Mouse (Mus musculus): ENCODE results near the gene Pcsk7. TPM values are rescaled to one million over a fixed set of nuclear protein-coding genes. Genes with fewer than 3 reads are reported as not detected.

Pcsk7 gene
- total and polyA plus RNA-seq, 3 experiments, result 12.7 to 14.3 TPM; not detected in 1

DNA sequence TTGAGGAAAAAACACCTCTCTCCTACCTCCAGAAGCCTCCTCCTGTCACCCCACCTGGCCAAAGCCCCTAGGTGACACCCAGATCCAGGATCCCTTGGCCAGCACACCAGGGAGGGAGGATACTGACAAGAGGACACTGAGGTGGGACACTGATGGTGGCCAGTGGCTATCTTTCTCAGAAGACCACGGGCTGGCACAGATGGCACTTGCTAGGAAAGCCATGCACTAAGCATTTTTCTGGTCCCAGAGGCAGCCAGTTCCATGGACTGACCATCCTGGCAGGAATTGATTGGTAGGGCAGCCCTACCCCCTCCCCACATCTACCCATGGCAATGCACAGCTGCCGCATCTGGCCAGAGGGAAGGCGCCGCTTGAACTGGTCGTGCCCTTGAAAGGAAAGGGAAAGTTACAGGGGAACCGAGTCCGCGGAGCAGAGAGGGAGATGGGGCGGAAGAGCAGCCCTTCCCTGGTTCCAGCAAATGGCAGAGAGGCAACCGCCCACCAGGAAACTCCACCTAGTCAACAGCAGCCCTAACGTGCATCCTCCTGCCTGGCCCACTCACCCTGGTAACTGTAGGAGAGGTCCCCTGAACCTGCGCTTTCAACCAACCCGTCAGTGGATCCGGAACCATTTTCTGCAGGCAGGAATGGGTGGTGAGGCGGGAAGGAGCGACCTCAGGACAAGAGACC is 40.0 kb downstream of the Pcsk7 start:
- no peaks in the 10 kb centered on the region for H3K4me1 ChIP-seq (ENCODE audit: control insufficient read depth in 1 of 2, insufficient read depth in 2 of 2, low read length in 2 of 2)
- TF ChIP-seq USF2 (IDR thresholded peaks at IDR 0.05; ENCODE audit: borderline replicate concordance in 1 of 2, insufficient read depth in 1 of 2, low read depth in 1 of 2, low read length in 2 of 2) (no peak), E2F4 (IDR thresholded peaks at IDR 0.05; ENCODE audit: borderline replicate concordance, low read depth, low read length) (no peak), POLR2AphosphoS2 (IDR thresholded peaks at IDR 0.05; ENCODE audit: low read length) (no peak), MEF2A (IDR thresholded peaks at IDR 0.05; ENCODE audit: extremely low read depth, insufficient replicate concordance, low read depth, low read length, poor library complexity, severe bottlenecking) (no peak), SMC3 (IDR thresholded peaks at IDR 0.05; ENCODE audit: low read depth, low read length) (no peak), RAD21 (IDR thresholded peaks at IDR 0.05; ENCODE audit: low read depth, low read length) (no peak), BHLHE40 (IDR thresholded peaks at IDR 0.05; ENCODE audit: borderline replicate concordance, low read depth, low read length) (no peak), USF1 (IDR thresholded peaks at IDR 0.05; ENCODE audit: low read depth, low read length) (no peak), UBTF (IDR thresholded peaks at IDR 0.05; ENCODE audit: borderline replicate concordance, insufficient read depth, low read depth, low read length) (no peak), MAX (IDR thresholded peaks at IDR 0.05; ENCODE audit: low read length) (no peak), KAT2A (conservative IDR thresholded peaks at IDR 0.05; ENCODE audit: low read depth, low read length) (no peak), MXI1 (IDR thresholded peaks at IDR 0.05; ENCODE audit: low read depth, low read length) (no peak), MYC (IDR thresholded peaks at IDR 0.05; ENCODE audit: low read depth, low read length) (no peak), MAZ (IDR thresholded peaks at IDR 0.05; ENCODE audit: low read depth, low read length) (no peak)
- H3K4me3 ChIP-seq (ENCODE audit: control insufficient read depth in 1 of 2, insufficient read depth in 1 of 2, low read depth in 2 of 2, low read length in 2 of 2), result no peak overlapping the region
- no peaks in the 10 kb centered on the region for H3K79me2 ChIP-seq (ENCODE audit: control insufficient read depth, insufficient read depth, low read length, poor library complexity)
- DNase-seq (ENCODE audit: low read depth, low spot score), result no peak
- peaks cover 0 to 2% of the 10 kb centered on the region in 2 experiments; a peak in 2 of 4 replicates for H3K36me3 ChIP-seq (ENCODE audit: control insufficient read depth in 1 of 2, insufficient read depth in 2 of 2, low read length in 2 of 2)
- no peaks in the 10 kb centered on the region for H3K27me3 ChIP-seq (ENCODE audit: control insufficient read depth in 1 of 2, insufficient read depth in 2 of 2, low read length in 2 of 2)
- no peaks in the 10 kb centered on the region for H3K9me3 ChIP-seq (replicated peaks; ENCODE audit: insufficient read depth, low read length)
- H3K27ac ChIP-seq (ENCODE audit: control insufficient read depth, low read depth, low read length), result no peak overlapping the region
- H3K9ac ChIP-seq (ENCODE audit: control insufficient read depth, low read depth, low read length, poor library complexity, severe bottlenecking), result no peak overlapping the region

DNA sequence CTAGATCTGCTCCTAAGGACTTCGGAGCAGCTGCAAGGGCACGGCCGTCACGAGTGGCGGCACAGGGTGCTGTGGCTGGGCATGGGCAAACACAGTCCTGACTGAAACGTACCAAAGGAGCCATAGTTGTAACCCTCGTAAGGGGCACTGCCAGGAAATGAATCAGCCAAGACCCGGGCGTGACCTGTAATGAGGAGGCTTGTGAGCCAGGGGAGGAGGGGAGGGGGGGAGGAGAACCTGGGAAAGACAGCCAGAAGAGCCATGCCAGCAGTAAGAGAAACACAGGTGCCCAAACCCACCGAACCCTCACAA is 40.5 kb downstream of the Pcsk7 start:
- TF ChIP-seq POLR2AphosphoS5 (IDR thresholded peaks at IDR 0.05; ENCODE audit: borderline replicate concordance, low read depth, low read length) (no peak), ETS1 (IDR thresholded peaks at IDR 0.05; ENCODE audit: low read depth, low read length) (no peak), RAD21 (IDR thresholded peaks at IDR 0.05; ENCODE audit: low read depth, low read length) (no peak), NELFE (IDR thresholded peaks at IDR 0.05; ENCODE audit: low read depth, low read length) (no peak), SMC3 (IDR thresholded peaks at IDR 0.05; ENCODE audit: low read depth, low read length) (no peak), MAZ (IDR thresholded peaks at IDR 0.05; ENCODE audit: low read depth, low read length) (no peak), USF1 (IDR thresholded peaks at IDR 0.05; ENCODE audit: low read depth, low read length) (no peak), POLR2A (IDR thresholded peaks at IDR 0.05; ENCODE audit: control insufficient read depth in 1 of 2, insufficient read depth in 1 of 2, low read depth in 1 of 2, low read length in 2 of 2, poor library complexity in 1 of 2) (no peak), TBP (IDR thresholded peaks at IDR 0.05; ENCODE audit: low read depth, low read length) (no peak), JUND (IDR thresholded peaks at IDR 0.05; ENCODE audit: low read depth, low read length) (no peak), ZC3H11A (IDR thresholded peaks at IDR 0.05; ENCODE audit: low read depth, low read length) (no peak)
- no peaks in the 10 kb centered on the region for H3K9me3 ChIP-seq (replicated peaks; ENCODE audit: insufficient read depth, low read length)
- no peak overlapping the region for H3K4me3 ChIP-seq (ENCODE audit: control insufficient read depth in 1 of 2, insufficient read depth in 1 of 2, low read depth in 2 of 2, low read length in 2 of 2)
- H3K27me3 ChIP-seq (ENCODE audit: control insufficient read depth in 1 of 2, insufficient read depth in 2 of 2, low read length in 2 of 2), result no peaks in the 10 kb centered on the region
- no peak overlapping the region for H3K9ac ChIP-seq (ENCODE audit: control insufficient read depth, low read depth, low read length, poor library complexity, severe bottlenecking)
- H3K4me1 ChIP-seq (ENCODE audit: control insufficient read depth in 1 of 2, insufficient read depth in 2 of 2, low read length in 2 of 2), result no peaks in the 10 kb centered on the region
- H3K79me2 ChIP-seq (ENCODE audit: control insufficient read depth, insufficient read depth, low read length, poor library complexity), result no peaks in the 10 kb centered on the region
- no peak overlapping the region for H3K27ac ChIP-seq (ENCODE audit: control insufficient read depth, low read depth, low read length)
- peaks cover 0 to 2% of the 10 kb centered on the region in 2 experiments; a peak in 2 of 4 replicates for H3K36me3 ChIP-seq (ENCODE audit: control insufficient read depth in 1 of 2, insufficient read depth in 2 of 2, low read length in 2 of 2)
- no peak for DNase-seq (ENCODE audit: low read depth, low spot score)

Measured in MEL (cell line).